Mouse (Mus musculus): ENCODE data around the gene Il4i1. TPM values are rescaled to one million over a fixed set of nuclear protein-coding genes. Genes with fewer than 3 reads are reported as not detected.

Il4i1 gene
- total RNA-seq, 2 experiments from 2014 or later: 2.2 to 2.4 TPM

DNA sequence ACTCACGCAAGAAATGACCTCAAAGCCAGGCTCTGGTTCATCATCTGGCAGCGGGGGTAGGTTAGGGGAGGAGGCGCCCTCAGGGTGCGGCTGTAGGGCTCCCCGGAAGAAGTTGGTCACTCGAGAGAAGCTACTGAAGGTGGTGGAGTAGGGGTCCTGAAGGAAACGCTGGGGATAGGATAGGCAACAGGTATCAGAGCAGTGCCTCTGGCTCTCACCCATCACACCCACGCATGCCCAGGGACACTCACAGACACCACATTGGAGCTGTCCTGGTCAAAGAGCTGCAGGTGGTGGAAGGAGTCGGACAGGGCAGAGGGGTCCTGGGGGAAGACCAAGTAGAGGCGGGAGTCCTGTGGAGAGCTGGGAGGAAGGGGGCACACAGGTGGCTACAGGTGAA lies 28.8 kb downstream of the Il4i1 start:
- intact Hi-C loops (cut with DNase I): no loop called here
- no peak for DNase-seq (ENCODE audit: low spot score in 2 of 2)

DNA sequence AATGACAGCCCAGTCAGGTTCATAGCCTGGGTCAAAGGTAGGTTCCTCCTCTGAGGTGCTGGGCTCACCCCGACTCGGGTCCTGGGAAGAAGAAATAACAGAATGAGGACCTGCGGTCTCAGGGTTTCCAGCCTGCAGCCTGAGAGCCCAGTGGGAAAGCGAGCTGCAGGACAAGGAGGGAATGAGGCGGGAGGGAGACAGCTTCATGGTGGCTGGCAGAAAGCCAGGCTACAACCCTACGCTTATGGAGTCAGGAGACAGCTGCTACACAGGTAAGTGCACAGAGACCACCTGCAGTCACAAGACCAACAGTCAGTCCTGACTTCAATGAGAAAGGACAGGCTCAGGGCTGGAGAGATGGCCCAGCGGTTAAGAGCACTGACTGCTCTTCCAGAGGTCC lies 30.6 kb downstream of the Il4i1 start:
- no peak for DNase-seq (ENCODE audit: low spot score in 2 of 2)
- intact Hi-C loops (cut with DNase I): no loop called here

DNA sequence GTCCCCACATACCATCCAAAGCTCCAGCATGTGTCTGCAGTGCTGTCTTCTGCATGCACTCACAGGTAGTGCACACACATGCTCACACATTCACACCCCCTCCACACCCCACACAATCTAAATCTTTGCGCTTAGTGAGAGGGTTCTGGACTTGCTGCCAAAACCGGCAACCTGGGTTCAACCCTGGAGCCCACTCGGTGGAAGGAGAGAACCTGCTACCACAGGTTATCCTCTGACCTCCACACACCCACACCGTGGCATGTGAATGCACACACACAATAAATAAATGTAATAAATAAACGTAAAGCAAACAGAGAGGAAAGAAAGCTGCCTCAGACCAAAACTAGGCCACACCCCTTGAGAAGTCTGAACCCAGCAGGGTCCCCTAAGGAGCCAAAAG lies 31.6 kb downstream of the Il4i1 start:
- intact Hi-C loops (cut with DNase I): no loop called here
- DNase-seq (ENCODE audit: low spot score in 2 of 2): no peak

DNA sequence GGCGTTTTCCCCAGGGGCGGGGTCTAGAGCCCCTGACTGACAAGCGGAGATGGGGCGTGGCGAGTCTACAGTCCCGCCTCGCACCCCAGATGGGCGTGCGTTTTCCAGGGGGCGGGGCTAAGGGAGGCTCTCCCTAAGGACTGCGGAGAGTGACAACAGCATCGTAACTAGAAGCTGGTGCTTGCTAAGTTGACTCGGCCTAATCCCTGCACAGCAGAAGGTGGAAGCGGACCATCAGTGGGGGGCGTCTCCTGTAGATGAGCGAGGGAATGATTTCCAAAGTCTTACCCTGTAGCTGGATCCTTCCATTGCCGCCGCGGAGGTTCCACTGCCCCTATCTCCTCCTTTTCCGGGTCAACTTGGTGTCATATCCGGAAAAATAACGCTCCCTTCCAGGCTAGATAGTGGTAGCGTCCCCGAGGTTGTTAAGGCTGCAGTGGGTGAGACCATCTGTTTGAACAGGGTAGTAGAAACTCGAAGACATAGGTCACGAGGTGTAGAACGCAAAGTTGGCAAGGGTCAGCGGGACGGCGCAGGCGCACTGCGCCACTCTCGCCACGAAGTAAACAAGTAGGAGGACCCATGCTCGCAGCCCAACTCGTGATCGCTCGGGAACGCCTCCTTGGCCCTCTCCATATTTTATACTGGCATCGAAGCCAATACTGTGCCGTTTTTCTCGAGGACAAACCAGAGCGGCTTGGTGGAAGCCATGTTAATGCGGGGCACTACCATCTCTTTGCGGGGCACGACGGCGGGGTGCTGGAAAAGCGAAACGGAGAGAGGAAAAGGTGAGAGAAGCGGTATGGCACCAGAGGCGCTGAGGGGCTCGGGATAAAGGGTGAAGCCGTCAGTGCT lies 32.6 kb downstream of the Il4i1 start, which contains the start of the genes Akt1s1 and Tbc1d17:
Gene Akt1s1, plus strand, starts transcription at position 431 of the 855 bp plus-strand sequence.
Gene Tbc1d17, minus strand, starts transcription at position 519 of the 855 bp plus-strand sequence.
- intact Hi-C loops (cut with DNase I): loop anchor here (1.0 kb wide), 1 partner anchor 21 kb away; the partner anchor contains the start of gene Ptov1
- DNase-seq (ENCODE audit: low spot score in 2 of 2): peak; percentile 100

DNA sequence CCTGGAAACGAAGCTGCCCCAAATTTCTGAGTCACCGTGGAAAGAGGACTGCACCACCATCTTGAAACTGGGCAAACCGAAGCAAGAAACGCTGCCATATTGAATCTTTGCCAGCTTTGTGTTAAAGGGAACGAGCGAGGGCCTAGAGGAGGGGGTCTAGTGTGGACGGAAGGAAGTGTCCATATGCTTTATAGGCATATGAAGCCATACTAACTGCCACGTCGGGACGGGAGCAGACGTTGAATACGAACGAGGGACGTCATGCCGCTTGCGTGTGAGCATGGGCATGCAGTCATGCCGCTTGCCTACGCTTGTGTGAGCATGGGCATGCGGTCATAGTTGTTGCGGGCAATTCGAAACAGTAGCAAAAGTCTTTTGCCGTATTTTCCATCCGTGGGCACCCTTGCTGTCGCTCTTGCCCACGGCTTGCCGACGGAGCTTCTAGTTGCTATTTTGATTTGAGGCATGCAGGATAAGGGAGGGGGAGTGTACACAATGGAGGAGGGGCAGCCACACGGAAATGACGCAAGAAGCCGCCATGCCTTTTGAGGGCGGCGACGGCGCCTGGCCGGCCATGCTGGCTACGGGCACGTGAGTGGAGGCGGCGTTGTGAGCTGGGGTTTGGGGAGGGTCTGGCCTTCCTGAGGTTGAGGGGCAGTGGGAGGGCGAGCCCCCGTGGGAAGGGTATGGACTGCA lies 33.4 kb downstream of the Il4i1 start:
- DNase-seq (ENCODE audit: low spot score in 2 of 2): peak; percentile 91
- intact Hi-C loops (cut with DNase I): loop anchor here (1.0 kb wide), 1 partner anchor 20 kb away; the partner anchor contains the start of gene Ptov1

DNA sequence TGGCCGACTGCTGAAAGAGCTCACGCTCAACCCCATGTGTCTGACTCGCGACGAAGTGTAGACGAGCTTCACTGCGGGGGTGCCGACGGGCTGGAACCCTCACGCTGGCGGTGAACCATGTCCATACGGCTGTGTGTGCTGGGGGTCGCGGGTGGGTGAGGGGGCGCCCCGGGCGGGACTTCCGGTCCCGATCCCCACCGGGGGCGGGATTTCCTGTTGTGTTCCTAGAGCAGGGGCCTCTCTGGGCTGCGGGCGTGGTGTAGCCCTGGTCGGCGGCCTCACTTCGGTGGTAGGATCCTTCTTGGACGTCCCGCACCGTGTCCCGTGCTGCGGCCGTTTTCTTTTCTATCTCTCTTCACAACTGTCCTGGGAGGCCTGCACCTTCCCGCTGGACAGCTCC lies 34.0 kb downstream of the Il4i1 start:
- DNase-seq (ENCODE audit: low spot score in 2 of 2): peak; percentile 77 to 80
- intact Hi-C loops (cut with DNase I): no loop called here

DNA sequence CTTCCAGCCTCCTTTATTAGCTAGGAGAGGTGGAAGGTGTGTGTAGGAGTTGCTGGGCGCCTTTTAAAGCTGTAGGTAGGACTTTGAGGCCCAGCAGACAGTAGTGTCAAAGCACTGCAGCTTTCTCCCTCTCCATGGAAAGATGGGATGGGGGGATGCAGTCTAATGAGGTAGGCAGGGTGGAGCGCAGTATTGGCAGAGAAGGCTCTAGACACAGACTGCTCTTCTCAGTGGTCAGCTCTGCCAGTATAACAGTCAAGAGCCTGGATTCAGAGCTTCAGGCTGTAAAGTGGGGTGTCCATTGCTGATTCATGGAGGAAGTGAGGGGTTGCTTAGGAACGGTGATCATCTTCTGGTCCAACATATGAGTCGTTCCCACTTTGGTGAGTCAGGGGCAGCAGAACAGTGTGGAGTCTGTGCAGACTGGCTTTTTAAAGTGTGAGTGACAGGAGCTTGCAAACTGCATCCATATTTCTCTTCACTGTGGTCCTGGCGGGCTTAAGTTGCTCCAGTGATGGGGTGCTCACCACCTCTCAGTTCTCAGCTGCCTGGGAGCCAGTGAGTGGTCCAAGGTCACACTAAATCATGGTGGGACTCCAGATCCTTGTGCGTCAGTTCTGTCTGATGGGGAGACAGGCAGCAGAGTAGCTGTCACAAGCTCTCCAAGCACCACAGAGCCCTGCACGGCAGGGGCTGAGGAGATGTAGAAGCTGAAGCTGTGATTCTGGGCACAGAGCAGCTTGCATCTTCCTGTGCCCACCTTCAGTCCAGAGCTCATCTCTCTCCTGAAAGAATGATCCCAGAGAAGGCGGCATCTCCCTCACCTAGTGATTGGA lies 34.8 kb downstream of the Il4i1 start:
- DNase-seq (ENCODE audit: low spot score in 2 of 2): no peak
- intact Hi-C loops (cut with DNase I): no loop called here

DNA sequence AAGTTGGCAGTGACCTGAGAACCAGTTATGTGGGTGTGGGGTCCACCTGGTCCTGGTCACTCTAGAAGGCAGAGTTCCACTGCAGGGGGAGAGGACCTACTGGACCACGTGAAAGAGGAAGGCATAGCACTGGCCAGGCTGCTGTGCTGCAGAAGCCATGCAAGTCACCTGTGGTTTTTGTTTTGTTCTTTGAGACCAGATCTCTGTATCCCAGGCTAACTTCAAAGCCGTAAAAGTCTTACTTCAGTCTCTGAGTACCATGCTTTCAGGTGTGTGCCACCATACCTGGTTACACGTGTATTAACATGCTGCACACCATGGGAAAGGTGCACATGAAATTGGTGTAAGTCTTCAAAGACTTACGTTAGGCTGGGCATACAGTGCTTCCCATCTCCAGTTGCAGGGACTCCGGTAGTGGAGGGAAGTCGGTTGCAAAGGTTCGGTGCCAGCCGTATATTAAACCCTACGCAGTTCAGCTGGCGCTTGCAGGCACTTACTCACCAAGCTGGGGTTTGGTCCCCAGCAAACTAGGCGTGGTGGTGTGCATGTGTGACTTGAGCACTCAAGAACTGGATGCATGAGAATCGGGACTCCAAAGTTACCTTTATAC lies 35.5 kb downstream of the Il4i1 start:
- intact Hi-C loops (cut with DNase I): no loop called here

DNA sequence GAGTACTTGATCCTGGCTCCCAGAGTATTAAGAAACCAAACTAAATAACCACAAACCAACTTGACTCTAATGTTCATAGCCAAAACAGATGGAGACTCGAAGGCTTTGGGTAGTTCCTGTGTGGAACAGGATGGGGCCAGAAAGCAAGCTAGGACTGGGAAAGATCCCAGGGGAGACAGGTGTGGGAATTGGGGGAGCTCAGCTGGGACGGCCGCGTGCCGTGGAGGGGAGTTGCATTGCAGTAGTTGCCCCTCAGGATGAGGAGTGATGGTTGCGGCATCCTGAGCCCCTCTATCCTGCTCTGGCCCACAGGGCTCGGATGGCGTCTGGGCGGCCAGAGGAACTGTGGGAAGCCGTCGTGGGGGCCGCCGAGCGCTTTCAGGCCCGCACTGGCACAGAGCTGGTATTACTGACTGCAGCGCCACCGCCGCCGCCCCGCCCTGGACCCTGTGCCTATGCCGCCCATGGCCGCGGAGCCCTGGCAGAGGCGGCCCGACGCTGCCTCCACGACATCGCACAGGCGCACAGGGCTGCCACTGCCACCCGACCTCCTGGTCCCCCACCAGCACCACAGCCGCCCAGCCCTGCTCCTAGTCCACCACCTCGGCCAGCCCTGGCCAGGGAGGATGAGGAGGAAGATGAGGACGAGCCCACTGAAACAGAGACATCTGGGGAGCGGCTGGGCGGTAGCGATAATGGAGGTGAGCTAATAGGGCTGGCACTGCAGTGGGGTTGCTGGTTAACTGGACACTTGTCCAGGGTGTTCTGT lies 36.3 kb downstream of the Il4i1 start:
- no peak for DNase-seq (ENCODE audit: low spot score in 2 of 2)
- intact Hi-C loops (cut with DNase I): no loop called here

More for the DNA sequence above, 35.5 kb downstream of the Il4i1 start:
- DNase-seq (ENCODE audit: low spot score in 2 of 2): no peak

DNA sequence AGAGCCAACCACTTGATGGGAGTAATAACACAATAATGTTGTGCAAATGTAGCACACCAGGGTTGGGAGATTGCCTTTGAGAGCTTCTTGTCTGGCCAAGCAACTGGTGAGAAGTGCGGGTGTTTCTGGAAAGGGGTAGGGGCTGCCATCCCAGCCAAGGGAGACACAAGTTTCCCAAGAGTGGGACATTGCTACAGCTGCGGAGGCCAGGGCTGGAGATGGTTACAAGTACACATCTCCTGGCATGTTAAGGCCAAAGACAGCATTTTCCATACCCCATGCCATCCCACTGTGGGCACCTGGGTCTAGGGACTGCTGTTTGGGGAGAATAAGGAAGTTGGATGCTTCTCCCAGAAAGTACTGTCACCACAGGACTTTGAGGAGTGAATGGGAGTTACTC lies 36.9 kb downstream of the Il4i1 start:
- DNase-seq (ENCODE audit: low spot score in 2 of 2): no peak

DNA sequence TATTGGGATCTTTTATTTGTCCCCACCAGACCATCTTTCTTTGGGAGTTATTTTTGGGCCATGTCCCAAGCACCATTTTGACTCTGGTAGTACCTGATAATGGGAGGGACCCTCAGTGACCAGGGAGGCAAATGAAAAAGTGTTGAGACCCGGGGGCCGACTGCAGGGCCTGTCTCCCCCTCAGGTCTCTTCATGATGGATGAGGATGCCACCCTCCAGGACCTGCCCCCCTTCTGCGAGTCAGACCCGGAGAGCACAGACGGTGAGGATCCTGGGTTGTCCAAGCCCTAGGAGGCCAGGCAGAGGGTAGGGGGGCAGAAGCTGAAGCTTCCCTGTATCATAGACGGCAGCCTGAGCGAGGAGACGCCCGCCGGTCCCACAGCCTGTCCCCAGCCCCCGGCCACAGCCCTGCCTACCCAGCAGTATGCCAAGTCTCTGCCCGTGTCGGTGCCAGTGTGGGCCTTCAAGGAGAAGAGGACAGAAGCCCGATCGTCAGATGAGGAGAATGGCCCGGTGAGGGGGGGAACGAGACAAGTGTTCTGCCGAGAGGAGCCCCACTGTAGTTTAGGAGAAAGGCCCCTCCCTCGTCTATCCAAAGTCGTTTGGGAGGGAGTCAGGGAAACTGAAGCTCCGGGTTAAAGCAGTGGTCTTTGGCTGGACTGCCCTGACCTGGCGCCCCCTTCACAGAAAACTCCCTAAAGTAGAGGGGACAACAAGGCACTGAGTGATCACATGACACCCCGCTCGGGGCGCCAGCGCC lies 37.6 kb downstream of the Il4i1 start:
- intact Hi-C loops (cut with DNase I): no loop called here
- DNase-seq (ENCODE audit: low spot score in 2 of 2): no peak

More for the DNA sequence above, 36.9 kb downstream of the Il4i1 start:
- intact Hi-C loops (cut with DNase I): no loop called here

DNA sequence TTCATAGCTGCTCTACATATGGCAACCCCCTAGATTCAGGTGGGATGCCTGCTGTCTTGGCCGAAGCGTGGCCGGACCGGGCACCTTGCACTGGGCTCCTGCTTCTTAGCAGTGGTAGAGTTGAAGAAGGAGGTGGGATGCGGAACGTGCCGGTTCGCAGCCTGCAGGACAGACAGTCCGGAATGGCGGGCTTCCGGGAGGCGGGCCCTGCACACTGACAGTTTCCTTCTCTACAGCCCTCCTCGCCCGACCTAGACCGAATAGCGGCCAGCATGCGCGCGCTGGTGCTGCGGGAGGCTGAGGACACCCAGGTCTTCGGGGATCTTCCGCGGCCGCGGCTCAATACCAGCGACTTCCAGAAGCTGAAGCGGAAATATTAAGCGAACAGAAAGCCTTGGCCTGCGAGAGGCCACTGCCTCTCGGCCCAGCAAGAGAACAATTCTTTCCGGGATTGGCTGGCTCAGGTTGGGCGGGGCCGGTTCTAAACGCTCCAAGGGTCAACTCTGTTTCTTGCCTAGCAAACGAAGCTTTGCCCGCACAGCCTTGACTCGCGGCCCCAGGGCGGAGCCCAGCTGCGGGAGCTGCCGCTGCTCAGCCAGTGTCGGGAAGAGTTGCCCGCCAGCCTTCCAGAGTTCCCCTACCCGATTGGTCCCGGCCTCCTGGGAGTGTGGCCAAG lies 38.3 kb downstream of the Il4i1 start:
- peak; percentile 81 to 82 for DNase-seq (ENCODE audit: low spot score in 2 of 2)
- intact Hi-C loops (cut with DNase I): no loop called here

DNA sequence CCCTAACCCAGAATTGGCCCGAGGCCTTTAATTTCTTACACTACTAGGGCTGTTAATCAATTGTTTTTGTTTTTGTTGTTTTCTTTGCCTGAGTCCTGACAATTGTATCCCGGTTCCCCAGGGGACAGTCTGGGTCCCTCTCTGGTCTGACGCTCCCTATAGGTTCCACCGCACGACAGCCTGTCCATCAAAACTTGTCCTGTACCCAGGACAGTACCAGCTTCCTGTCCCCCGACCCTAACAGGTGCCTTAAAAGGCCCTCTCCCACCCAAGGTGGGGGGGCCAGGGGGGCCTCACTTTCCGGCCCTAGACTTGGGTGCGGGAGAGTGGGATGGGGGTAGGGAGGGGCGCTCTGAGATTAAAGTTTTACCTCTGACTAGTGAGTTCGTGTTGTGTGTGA lies 38.8 kb downstream of the Il4i1 start:
- intact Hi-C loops (cut with DNase I): no loop called here
- no peak for DNase-seq (ENCODE audit: low spot score in 2 of 2)

DNA sequence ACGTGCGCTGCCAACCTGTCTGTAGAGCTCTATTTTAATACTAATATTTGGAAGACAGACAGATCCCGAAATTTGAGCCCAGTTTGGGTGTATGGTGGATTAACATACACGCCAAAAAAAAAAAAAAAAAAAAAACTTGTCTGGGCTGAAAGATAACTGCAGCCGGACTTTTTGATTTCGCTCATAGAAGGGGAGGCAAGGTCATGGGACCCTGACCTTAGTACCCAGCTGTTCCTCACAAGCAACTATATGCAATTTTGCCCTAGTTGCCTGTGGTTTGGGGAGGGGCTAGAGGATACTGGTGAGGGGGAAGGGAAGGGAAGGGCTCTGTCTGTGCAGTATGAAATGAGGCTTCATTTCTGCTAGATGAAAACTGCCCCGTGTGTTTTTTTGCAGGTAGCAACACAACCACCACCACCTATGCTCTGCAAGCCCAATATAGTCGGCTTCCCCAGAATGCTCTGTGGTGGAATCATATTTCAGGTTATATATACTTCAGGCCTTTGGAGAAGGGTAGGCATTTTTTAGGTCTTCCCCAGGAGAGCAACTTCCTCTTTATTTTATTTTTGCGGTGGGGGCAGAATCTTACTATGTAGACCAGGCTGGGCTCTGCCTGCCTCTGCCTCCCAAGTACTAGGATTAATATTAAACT lies 40.2 kb downstream of the Il4i1 start:
- intact Hi-C loops (cut with DNase I): no loop called here
- no peak for DNase-seq (ENCODE audit: low spot score in 2 of 2)

DNA sequence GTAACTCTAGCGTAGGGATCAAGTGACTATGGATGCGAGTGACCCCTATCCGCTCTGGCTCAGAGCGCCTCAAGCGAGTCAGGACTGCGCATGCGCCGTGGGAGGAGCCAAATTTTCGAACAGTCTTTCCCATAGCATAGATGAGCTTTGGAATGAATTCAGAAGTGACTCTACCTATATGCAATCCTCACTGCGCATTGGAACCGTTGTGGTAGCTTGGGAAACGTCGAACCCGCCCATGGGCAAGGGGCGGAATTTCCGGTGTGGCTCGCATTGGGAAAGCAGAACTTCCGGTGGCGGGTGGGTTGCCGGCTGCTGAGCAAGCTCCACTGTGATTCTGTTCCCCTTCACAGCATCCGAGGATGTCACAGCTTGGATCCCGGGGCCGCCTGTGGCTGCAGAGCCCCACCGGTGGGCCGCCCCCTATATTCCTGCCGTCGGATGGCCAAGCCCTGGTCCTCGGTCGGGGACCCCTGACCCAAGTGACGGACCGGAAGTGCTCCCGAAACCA lies 40.9 kb downstream of the Il4i1 start, which contains the start of gene Pnkp:
Gene Pnkp, plus strand, starts transcription at position 98 of the 511 bp plus-strand sequence.
- intact Hi-C loops (cut with DNase I): no loop called here
- DNase-seq (ENCODE audit: low spot score in 2 of 2): peak; percentile 91 to 92

DNA sequence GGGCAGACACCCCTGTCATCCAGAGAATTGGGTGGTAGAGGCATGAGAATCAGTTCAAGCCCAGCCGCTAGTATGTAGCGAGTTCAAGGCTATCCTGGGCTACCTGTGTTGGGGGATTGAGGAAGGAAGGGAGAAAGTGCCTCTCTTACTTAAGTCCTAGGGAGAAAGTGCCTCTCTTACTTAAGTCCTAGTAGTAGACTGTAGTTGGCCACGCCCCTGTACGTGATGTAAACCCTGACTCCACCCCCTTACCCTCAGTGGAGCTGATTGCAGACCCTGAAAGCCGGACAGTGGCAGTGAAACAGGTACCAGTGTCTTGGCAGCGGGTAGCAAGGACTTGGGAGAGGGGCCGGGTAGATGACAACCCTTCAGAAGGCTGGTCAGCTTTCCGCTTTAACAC lies 41.7 kb downstream of the Il4i1 start:
- intact Hi-C loops (cut with DNase I): no loop called here
- DNase-seq (ENCODE audit: low spot score in 2 of 2): no peak

DNA sequence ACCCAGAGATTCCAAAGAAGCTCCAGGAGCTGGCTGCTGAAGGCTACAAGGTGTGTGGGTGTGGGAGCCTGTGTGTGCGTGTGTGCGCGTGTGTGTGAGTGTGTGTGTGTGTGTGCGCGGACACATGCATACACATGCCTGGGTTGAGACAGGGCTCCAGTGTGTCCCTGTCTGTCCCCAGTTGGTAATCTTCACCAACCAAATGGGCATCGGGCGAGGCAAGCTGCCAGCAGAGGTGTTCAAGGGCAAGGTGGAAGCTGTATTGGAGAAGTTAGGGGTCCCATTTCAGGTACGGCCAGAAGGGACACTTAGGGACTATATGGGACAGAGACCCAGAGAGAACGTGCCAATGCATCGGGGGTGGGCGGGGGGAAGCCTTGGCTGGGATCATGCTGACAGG lies 43.7 kb downstream of the Il4i1 start:
- intact Hi-C loops (cut with DNase I): no loop called here

More for the DNA sequence above, 43.7 kb downstream of the Il4i1 start:
- DNase-seq (ENCODE audit: low spot score in 2 of 2): no peak
